In the genomic region with DNA sequence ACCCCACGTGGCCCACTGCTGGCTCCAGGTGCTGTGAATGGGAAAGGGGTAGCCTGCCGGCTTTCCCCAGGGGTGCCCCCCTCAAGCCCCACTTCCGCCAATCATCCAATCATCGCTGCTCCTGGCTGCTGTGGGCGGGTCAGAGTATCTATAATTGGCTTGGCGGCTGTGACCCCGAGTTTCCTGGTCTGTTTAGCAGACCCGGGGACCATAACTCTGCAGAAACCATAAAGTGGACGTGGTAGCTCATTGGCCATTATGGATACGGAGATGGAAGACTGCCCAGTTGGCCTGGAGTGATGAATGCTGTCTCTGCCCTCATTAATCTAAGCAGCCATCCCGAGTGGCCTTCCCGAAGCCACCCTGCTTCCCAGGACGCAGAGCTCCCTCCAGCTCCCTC, we compare ENCODE assay signal across 17 mouse cellular contexts. TPM values are rescaled to one million over a fixed set of nuclear protein-coding genes. Genes with fewer than 3 reads are reported as not detected.
A peak's percentile ranks its signal among the peaks of the same experiment; 100 is the strongest.
DNase-seq lines count a peak whose midpoint lies in the region; ATAC-seq and TF ChIP-seq lines count a peak whose summit lies in the region.
"Had no signal": no experiment of that assay in that cellular context is flagged by ENCODE, and none has a peak within 500 bp of the region (broad histone marks: within the 10 kb centered on the region; RNA-seq: fewer than 3 reads in every experiment).

No protein-coding gene starts in this region.

- WGBS in kidney, postnatal 0 days, result 36% methylated on average over 13 of the region's 13 CpGs
- 32% methylated on average over 13 of the region's 13 CpGs for WGBS in kidney, embryonic 14.5 days

- no peak for TF ChIP-seq CTCF in kidney, postnatal 0 days (IDR thresholded peaks at IDR 0.05; ENCODE audit: low read depth)

- H3K4me2 ChIP-seq in kidney, postnatal 0 days (ENCODE audit: low read length), result no peak overlapping the region
- H3K4me2 ChIP-seq in kidney, embryonic 14.5 days (replicated peaks; ENCODE audit: low read depth, low read length), result no peak overlapping the region
- H3K4me2 ChIP-seq: heart, embryonic 13.5 days had no signal

- no peaks in the 10 kb centered on the region for H3K9me3 ChIP-seq in kidney, postnatal 0 days (replicated peaks; ENCODE audit: low read length)
- no peaks in the 10 kb centered on the region for H3K9me3 ChIP-seq in kidney, embryonic 14.5 days (ENCODE audit: control insufficient read depth, low read length)
- H3K9me3 ChIP-seq in ES-E14 (ENCODE audit: control insufficient read depth, insufficient read depth, low read depth, low read length), result no peaks in the 10 kb centered on the region
- H3K9me3 ChIP-seq: heart, embryonic 13.5 days; limb, embryonic 10.5 days had no signal

- H3K4me1 ChIP-seq in kidney, postnatal 0 days (replicated peaks; ENCODE audit: insufficient read depth, low read length), result peaks cover 4% of the 10 kb centered on the region; the same call in 1 of the 2 replicates
- H3K4me1 ChIP-seq in kidney, embryonic 14.5 days (ENCODE audit: control insufficient read depth, insufficient read depth, low read length), result no peaks in the 10 kb centered on the region
- peaks cover 2 to 22% of the 10 kb centered on the region in 2 experiments; a peak in 2 of 4 replicates for H3K4me1 ChIP-seq in ES-E14 (ENCODE audit: control insufficient read depth in 2 of 2, insufficient read depth in 2 of 2, low read length in 2 of 2, poor library complexity in 1 of 2)
- H3K4me1 ChIP-seq: heart, embryonic 13.5 days had no signal

- peak; percentile 62 for DNase-seq in adrenal gland, postnatal 14 days
- no peak for DNase-seq in adrenal gland, adult 8-10 months
- DNase-seq in kidney, postnatal 0 days (ENCODE audit: low spot score), result peak; percentile 63
- no peak for DNase-seq in ES-E14 (ENCODE audit: low read depth, low spot score)
- peak; percentile 39 to 52 for DNase-seq in kidney, postnatal 25 days
- no peak for DNase-seq in urinary bladder, postnatal 4 days (ENCODE audit: low spot score in 2 of 2)
- DNase-seq in thymus, postnatal 4 days, result no peak
- DNase-seq: cerebellum, adult 18-20 months; gastrocnemius, adult 2 months; lung, postnatal 14 days; spleen, adult 18-20 months; thymus, postnatal 36 days had no signal

- H3K27ac ChIP-seq in kidney, postnatal 0 days, result no peak overlapping the region
- H3K27ac ChIP-seq in kidney, embryonic 14.5 days (ENCODE audit: low read depth, low read length), result no peak overlapping the region
- H3K27ac ChIP-seq in ES-E14 (ENCODE audit: insufficient read depth, low read depth, low read length, poor library complexity, severe bottlenecking), result no peak overlapping the region
- H3K27ac ChIP-seq: gastrocnemius, adult 2 months; heart, embryonic 13.5 days; limb, embryonic 10.5 days; liver, embryonic 14.5 days had no signal

- no peak overlapping the region for H3K9ac ChIP-seq in kidney, postnatal 0 days (ENCODE audit: low read depth, low read length)
- H3K9ac ChIP-seq in kidney, embryonic 14.5 days (ENCODE audit: low read depth, low read length), result no peak overlapping the region
- H3K9ac ChIP-seq in ES-E14 (ENCODE audit: insufficient read depth, low read depth, low read length, poor library complexity, severe bottlenecking), result peak overlapping the region; percentile 4; the same call in 1 of the 2 replicates
- H3K9ac ChIP-seq: heart, embryonic 13.5 days; liver, embryonic 14.5 days had no signal

- in situ Hi-C loops in ES-E14 (cut with MboI; ENCODE audit: low sequenced_read_pairs in 2 of 2, unreplicated experiment in 2 of 2), result no loop called here

- ATAC-seq in kidney, postnatal 0 days (replicated peaks; ENCODE audit: low FRiP score, low read depth), result no peak
- no peak; the same call in 1 of the 2 replicates for ATAC-seq in kidney, embryonic 14.5 days (ENCODE audit: low FRiP score, low TSS enrichment)
- ATAC-seq: forebrain, embryonic 16.5 days had no signal

- no peak overlapping the region for H3K4me3 ChIP-seq in kidney, postnatal 0 days (replicated peaks; ENCODE audit: low read depth, low read length)
- H3K4me3 ChIP-seq in kidney, embryonic 14.5 days (ENCODE audit: low read length), result no peak overlapping the region
- H3K4me3 ChIP-seq in ES-E14 (ENCODE audit: insufficient read depth in 1 of 2, low read depth in 1 of 2, low read length in 2 of 2, poor library complexity in 1 of 2, severe bottlenecking in 1 of 2), result peak overlapping the region; percentile 11 to 13; a peak in 2 of 4 replicates
- H3K4me3 ChIP-seq: gastrocnemius, adult 2 months; heart, embryonic 13.5 days; limb, embryonic 10.5 days had no signal

- H3K36me3 ChIP-seq in kidney, postnatal 0 days (ENCODE audit: insufficient read depth, low read length), result no peaks in the 10 kb centered on the region
- H3K36me3 ChIP-seq in kidney, embryonic 14.5 days (ENCODE audit: control insufficient read depth, insufficient read depth, low read length), result peaks cover 3% of the 10 kb centered on the region; the same call in 1 of the 2 replicates
- H3K36me3 ChIP-seq in ES-E14 (ENCODE audit: control insufficient read depth, insufficient read depth, low read length, poor library complexity, severe bottlenecking), result peaks cover 5% of the 10 kb centered on the region; the same call in 1 of the 2 replicates

- no peaks in the 10 kb centered on the region for H3K27me3 ChIP-seq in kidney, postnatal 0 days (ENCODE audit: insufficient read depth, low read length)
- H3K27me3 ChIP-seq in kidney, embryonic 14.5 days (ENCODE audit: control insufficient read depth, insufficient read depth, low read length), result no peaks in the 10 kb centered on the region
- H3K27me3 ChIP-seq: heart, embryonic 13.5 days had no signal

TF ChIP-seq in ES-E14, 5 proteins besides CTCF, POLR2A, EP300 and RAD21:
- TF ChIP-seq MAFK (IDR thresholded peaks at IDR 0.05; ENCODE audit: insufficient read depth, low read depth, low read length), result no peak
- TF ChIP-seq HCFC1 (IDR thresholded peaks at IDR 0.05; ENCODE audit: borderline replicate concordance, insufficient read depth, low read length), result no peak
- TF ChIP-seq ZC3H11A (IDR thresholded peaks at IDR 0.05; ENCODE audit: borderline replicate concordance, low read depth, low read length), result no peak
- no peak for TF ChIP-seq ZNF384 (IDR thresholded peaks at IDR 0.05; ENCODE audit: low read depth, low read length)
- TF ChIP-seq CHD2 (IDR thresholded peaks at IDR 0.05; ENCODE audit: low read depth, low read length), result no peak

RNA-seq across cellular contexts. Expression of a gene that starts 20.5 kb away (rescaled TPM):
- total RNA-seq in adrenal gland, postnatal 14 days (2021), result 62.5 and 64.4 TPM in 2 replicates
- total RNA-seq in adrenal gland, adult 8-10 months (2022), result 100 to 1,000 TPM in 1 of 4 experiments, 10 to 100 TPM in 3; 56.6 to 107 (median 62.1) TPM
- polyA plus RNA-seq in kidney, postnatal 0 days (2015; fragmentation: Nextera tagmentation; extraction: Ambion mirVana), result 79.0 and 83.3 TPM in 2 replicates
- 60.9 and 85.5 TPM in 2 replicates for polyA plus RNA-seq in kidney, embryonic 14.5 days (2014; fragmentation: Nextera tagmentation; extraction: Ambion mirVana)
- 21.2 and 22.8 TPM in 2 replicates for total RNA-seq in ES-E14 (2012; rRNA removed)

Comparison
In these comparisons a context has a peak if more than half of its experiments do, and no peak if none do; other contexts are left out.
1. DNase-seq: peak in adrenal gland, postnatal 14 days (single experiment), kidney, postnatal 0 days (single experiment) and kidney, postnatal 25 days (2 of 2); none in adrenal gland, adult 8-10 months (single experiment), ES-E14 (single experiment), urinary bladder, postnatal 4 days (0 of 2) and thymus, postnatal 4 days (single experiment).
2. H3K4me3 ChIP-seq: peak in ES-E14 (2 of 2); none in kidney, postnatal 0 days (single experiment) and kidney, embryonic 14.5 days (single experiment).